Mouse (Mus musculus): ENCODE results near the gene Rnd3. TPM values are rescaled to one million over a fixed set of nuclear protein-coding genes. Genes with fewer than 3 reads are reported as not detected.
A peak's percentile ranks its signal among the peaks of the same experiment; 100 is the strongest.

The Rnd3 gene
- polyA plus RNA-seq, 1 experiment: 3.5 TPM

GRCm38 (mm10) chr2:51144380-51145120 lies 4.4 kb downstream of the Rnd3 start:
- Histone ChIP-seq H3K4me3 (ENCODE audit: insufficient read depth, low read depth, low read length) (no peak overlapping the region), H3K4me1 (ENCODE audit: control insufficient read depth, insufficient read depth, low read length) (peaks cover 25% of the 10 kb centered on the region), H3K36me3 (ENCODE audit: control insufficient read depth, insufficient read depth, low read length) (no peaks in the 10 kb centered on the region), H3K27ac (ENCODE audit: insufficient read depth, low read depth, low read length) (no peak overlapping the region), H3K27me3 (replicated peaks; ENCODE audit: control insufficient read depth, insufficient read depth, low read length) (no peaks in the 10 kb centered on the region)
- DNase-seq: no peak
- no peak for TF ChIP-seq CTCF (conservative IDR thresholded peaks at IDR 0.05; ENCODE audit: insufficient read depth, insufficient read length, low read depth, low read length)
- 81% methylated on average over 6 of the region's 6 CpGs for WGBS

GRCm38 (mm10) chr2:51142422-51142821 lies 6.5 kb downstream of the Rnd3 start:
- Histone ChIP-seq H3K27me3 (replicated peaks; ENCODE audit: control insufficient read depth, insufficient read depth, low read length) (no peaks in the 10 kb centered on the region), H3K36me3 (ENCODE audit: control insufficient read depth, insufficient read depth, low read length) (no peaks in the 10 kb centered on the region), H3K27ac (ENCODE audit: insufficient read depth, low read depth, low read length) (no peak overlapping the region), H3K4me1 (ENCODE audit: control insufficient read depth, insufficient read depth, low read length) (peaks cover 39% of the 10 kb centered on the region), H3K4me3 (ENCODE audit: insufficient read depth, low read depth, low read length) (no peak overlapping the region)
- TF ChIP-seq POLR2A (IDR thresholded peaks at IDR 0.05; ENCODE audit: low read depth, low read length) (no peak), CTCF (conservative IDR thresholded peaks at IDR 0.05; ENCODE audit: insufficient read depth, insufficient read length, low read depth, low read length) (no peak)
- 85% methylated on average over 1 of the region's 1 CpGs for WGBS
- DNase-seq: no peak

- no peak for DNase-seq
- Histone ChIP-seq H3K4me3 (ENCODE audit: insufficient read depth, low read depth, low read length) (no peak overlapping the region), H3K27me3 (replicated peaks; ENCODE audit: control insufficient read depth, insufficient read depth, low read length) (no peaks in the 10 kb centered on the region), H3K36me3 (ENCODE audit: control insufficient read depth, insufficient read depth, low read length) (no peaks in the 10 kb centered on the region; the same call in 1 of the 2 replicates), H3K27ac (ENCODE audit: insufficient read depth, low read depth, low read length) (no peak overlapping the region), H3K4me1 (ENCODE audit: control insufficient read depth, insufficient read depth, low read length) (peaks cover 41% of the 10 kb centered on the region)
- 51% methylated on average over 3 of the region's 3 CpGs for WGBS
- TF ChIP-seq POLR2A (IDR thresholded peaks at IDR 0.05; ENCODE audit: low read depth, low read length): no peak
- no peak for TF ChIP-seq CTCF (conservative IDR thresholded peaks at IDR 0.05; ENCODE audit: insufficient read depth, insufficient read length, low read depth, low read length)
Observed at GRCm38 (mm10) chr2:51141345-51141744, 7.6 kb downstream of the Rnd3 start.

- whole genome bisulfite sequencing: 11% methylated on average over 8 of the region's 8 CpGs
- Histone ChIP-seq H3K27ac (ENCODE audit: insufficient read depth, low read depth, low read length) (peak overlapping the region; percentile 20; the same call in 1 of the 2 replicates), H3K4me1 (ENCODE audit: control insufficient read depth, insufficient read depth, low read length) (peaks cover 38% of the 10 kb centered on the region), H3K36me3 (ENCODE audit: control insufficient read depth, insufficient read depth, low read length) (peaks cover under 1% of the 10 kb centered on the region; the same call in 1 of the 2 replicates), H3K4me3 (ENCODE audit: insufficient read depth, low read depth, low read length) (no peak overlapping the region), H3K27me3 (replicated peaks; ENCODE audit: control insufficient read depth, insufficient read depth, low read length) (no peaks in the 10 kb centered on the region)
- TF ChIP-seq CTCF (conservative IDR thresholded peaks at IDR 0.05; ENCODE audit: insufficient read depth, insufficient read length, low read depth, low read length) (no peak), POLR2A (IDR thresholded peaks at IDR 0.05; ENCODE audit: low read depth, low read length) (no peak)
- peak; percentile 38 for DNase-seq
Observed at GRCm38 (mm10) chr2:51140486-51140885, 8.4 kb downstream of the Rnd3 start.

- H3K36me3 ChIP-seq (ENCODE audit: control insufficient read depth, insufficient read depth, low read length): peaks cover 1% of the 10 kb centered on the region; the same call in 1 of the 2 replicates
- TF ChIP-seq CTCF (conservative IDR thresholded peaks at IDR 0.05; ENCODE audit: insufficient read depth, insufficient read length, low read depth, low read length): no peak
- TF ChIP-seq POLR2A (IDR thresholded peaks at IDR 0.05; ENCODE audit: low read depth, low read length): no peak
- H3K4me1 ChIP-seq (ENCODE audit: control insufficient read depth, insufficient read depth, low read length): peaks cover 40% of the 10 kb centered on the region
- WGBS: 39% methylated on average over 6 of the region's 6 CpGs
- DNase-seq: no peak
- no peak overlapping the region for H3K4me3 ChIP-seq (ENCODE audit: insufficient read depth, low read depth, low read length)
- H3K27me3 ChIP-seq (replicated peaks; ENCODE audit: control insufficient read depth, insufficient read depth, low read length): no peaks in the 10 kb centered on the region
- H3K27ac ChIP-seq (ENCODE audit: insufficient read depth, low read depth, low read length): no peak overlapping the region
Observed at GRCm38 (mm10) chr2:51139912-51140446, 8.9 kb downstream of the Rnd3 start.

GRCm38 (mm10) chr2:51139218-51139911 lies 9.5 kb downstream of the Rnd3 start:
- Histone ChIP-seq H3K36me3 (ENCODE audit: control insufficient read depth, insufficient read depth, low read length) (peaks cover 1% of the 10 kb centered on the region; the same call in 1 of the 2 replicates), H3K4me3 (ENCODE audit: insufficient read depth, low read depth, low read length) (no peak overlapping the region), H3K4me1 (ENCODE audit: control insufficient read depth, insufficient read depth, low read length) (peaks cover 42% of the 10 kb centered on the region), H3K27me3 (replicated peaks; ENCODE audit: control insufficient read depth, insufficient read depth, low read length) (no peaks in the 10 kb centered on the region), H3K27ac (ENCODE audit: insufficient read depth, low read depth, low read length) (peak overlapping the region; percentile 26)
- WGBS: 39% methylated on average over 5 of the region's 5 CpGs
- TF ChIP-seq CTCF (conservative IDR thresholded peaks at IDR 0.05; ENCODE audit: insufficient read depth, insufficient read length, low read depth, low read length) (no peak), POLR2A (IDR thresholded peaks at IDR 0.05; ENCODE audit: low read depth, low read length) (no peak)
- DNase-seq: peak; percentile 58

GRCm38 (mm10) chr2:51137726-51138125 lies 11.2 kb downstream of the Rnd3 start:
- DNase-seq: peak; percentile 46
- Histone ChIP-seq H3K36me3 (ENCODE audit: control insufficient read depth, insufficient read depth, low read length) (peaks cover 3% of the 10 kb centered on the region), H3K4me1 (ENCODE audit: control insufficient read depth, insufficient read depth, low read length) (peaks cover 42% of the 10 kb centered on the region), H3K4me3 (ENCODE audit: insufficient read depth, low read depth, low read length) (no peak overlapping the region), H3K27ac (ENCODE audit: insufficient read depth, low read depth, low read length) (no peak overlapping the region), H3K27me3 (replicated peaks; ENCODE audit: control insufficient read depth, insufficient read depth, low read length) (no peaks in the 10 kb centered on the region)
- TF ChIP-seq POLR2A (IDR thresholded peaks at IDR 0.05; ENCODE audit: low read depth, low read length) (no peak), CTCF (conservative IDR thresholded peaks at IDR 0.05; ENCODE audit: insufficient read depth, insufficient read length, low read depth, low read length) (no peak)
- WGBS: 30% methylated on average over 4 of the region's 4 CpGs
